Mouse (Mus musculus): ENCODE measurements at regions not wholly inside any gene's neighbourhood (a gene's known extent, or its start where the extent isn't known, plus 50 kb on each side); places are given as distances from the start of the nearest gene placed in this dataset.

DNA sequence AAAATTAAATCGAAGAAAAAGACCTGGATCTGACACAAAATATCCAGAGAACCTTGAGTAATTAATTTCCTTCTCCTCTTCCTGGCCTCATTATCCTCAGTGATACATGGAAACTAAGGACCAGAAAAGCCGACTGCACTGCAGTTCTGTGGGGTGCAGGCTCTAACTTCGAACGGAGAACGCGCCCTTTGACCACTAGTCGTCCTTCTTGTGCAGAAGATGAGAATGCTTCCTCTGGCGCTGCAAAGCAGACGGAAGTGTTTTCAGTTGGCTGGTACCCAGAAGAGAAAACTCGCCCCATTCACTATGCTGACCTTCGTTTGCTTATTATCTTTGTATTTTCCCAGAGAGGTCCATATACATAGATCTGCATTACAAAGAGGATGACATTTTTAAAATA, 117.7 kb downstream of the Csl start:
- ChIA-PET POLR2A (interaction anchor here in 1 of 4 experiments (0.7 kb wide), 1 partner anchor 224 kb away, joined by 4 read pairs; no protein-coding TSS in a partner anchor), CTCF (interaction anchor here in 1 of 4 experiments (0.6 to 1.3 kb wide), 2 partner anchors 106 to 470 kb away, joined by 3 read pairs; no protein-coding TSS in a partner anchor)

DNA sequence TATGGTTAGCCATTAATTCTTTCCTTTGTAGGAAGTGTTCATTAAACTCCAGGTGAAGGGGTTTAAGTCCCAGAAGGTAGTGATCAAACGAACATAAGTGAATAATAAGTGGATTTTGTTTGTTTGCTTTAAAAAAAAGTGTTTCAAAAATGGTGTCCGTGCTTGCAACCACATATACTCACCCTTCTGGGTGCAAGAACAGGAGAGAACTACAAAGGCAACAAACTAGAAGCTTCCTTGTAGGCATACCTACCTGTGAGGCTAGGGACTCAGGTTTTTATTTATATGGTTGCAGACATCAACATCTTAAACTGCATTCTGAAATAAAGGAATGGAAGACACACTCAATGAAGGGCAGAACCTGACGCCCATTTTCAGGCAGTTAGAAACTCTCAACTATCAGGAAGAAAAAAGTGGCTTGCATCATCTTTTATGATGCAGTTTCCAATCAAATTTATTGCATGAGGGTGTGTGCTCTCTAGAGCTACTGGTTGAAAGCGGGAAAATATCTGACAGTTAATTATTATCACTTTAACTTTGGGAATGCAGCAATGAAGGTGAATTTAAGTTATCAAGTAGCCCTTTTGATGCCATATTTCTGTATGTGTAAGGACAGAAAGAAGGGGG, 117.1 kb downstream of the Csl start:
- POLR2A ChIA-PET = no interaction called here
- CTCF ChIA-PET = interaction anchor here in 2 of 4 experiments (0.6 to 1.3 kb wide), 3 partner anchors 106 to 471 kb away, joined by 3 read pairs; no protein-coding TSS in a partner anchor

GRCm38 (mm10) chr10:99644981-99645380, 114.5 kb downstream of the Csl start:
- ChIA-PET CTCF (no interaction called here), POLR2A (no interaction called here)

- ChIA-PET CTCF (no interaction called here), POLR2A (no interaction called here)
Measured at GRCm38 (mm10) chr10:99652011-99652410, 107.4 kb downstream of the Csl start.

GRCm38 (mm10) chr10:99654284-99654683, 105.2 kb downstream of the Csl start:
- ChIA-PET CTCF (no interaction called here), POLR2A (no interaction called here)

DNA sequence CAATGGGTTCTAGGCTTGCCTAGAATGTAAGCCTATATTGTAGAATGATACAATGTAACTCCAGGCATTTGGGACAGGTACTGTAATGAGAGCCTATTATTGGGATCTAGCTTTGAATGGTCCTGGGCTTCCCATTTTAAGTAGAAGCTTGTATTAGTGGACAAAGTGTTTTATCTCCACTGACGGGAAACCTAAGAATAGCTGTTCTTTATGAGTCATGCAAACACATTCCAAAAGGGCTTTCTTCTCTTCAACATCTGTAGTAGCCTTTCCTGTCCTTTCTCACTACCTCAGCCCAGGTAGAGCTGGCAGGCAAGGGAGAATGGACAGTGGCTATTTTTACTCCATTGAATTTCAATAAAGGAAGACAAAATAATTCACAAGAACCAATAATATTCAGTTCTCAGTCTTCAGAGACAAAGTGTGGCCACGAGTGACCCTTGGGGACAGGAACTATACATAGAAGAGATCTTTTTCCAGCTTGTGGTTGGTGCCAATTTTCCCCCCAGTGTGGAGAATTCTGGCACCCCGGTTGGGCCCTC, 82.8 kb downstream of the Csl start:
- ChIA-PET POLR2A (interaction anchor here in 1 of 4 experiments (0.5 kb wide), 1 partner anchor 448 kb away, joined by 3 read pairs; no protein-coding TSS in a partner anchor), CTCF (no interaction called here)

- CTCF ChIA-PET = interaction anchor here in 1 of 4 experiments (0.6 kb wide), 1 partner anchor 516 kb away, joined by 5 read pairs; no protein-coding TSS in a partner anchor
- POLR2A ChIA-PET = interaction anchor here in 1 of 4 experiments (0.7 kb wide), 1 partner anchor 110 kb away, joined by 3 read pairs; no protein-coding TSS in a partner anchor
Measured at GRCm38 (mm10) chr10:99678096-99678495, 81.4 kb downstream of the Csl start.

DNA sequence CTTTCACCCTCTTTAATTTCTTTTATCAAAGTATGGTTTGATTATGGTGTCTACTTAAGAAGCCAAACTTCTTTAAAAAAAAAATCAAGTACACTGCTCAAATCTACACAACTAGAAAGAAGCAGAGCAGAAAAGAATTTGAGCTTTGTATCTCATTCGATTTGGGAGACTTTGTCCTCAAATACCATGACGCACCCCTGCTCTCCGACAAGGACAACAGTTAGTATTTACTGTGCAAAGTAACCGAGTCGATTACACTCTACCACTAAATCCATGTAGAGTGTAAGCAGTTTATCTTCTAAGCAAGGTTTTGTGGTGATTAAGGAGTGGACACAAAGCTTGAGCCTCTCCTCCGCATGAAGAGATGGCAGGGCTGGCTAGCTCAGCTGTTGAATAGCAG, 79.6 kb downstream of the Csl start:
- POLR2A ChIA-PET = no interaction called here
- CTCF ChIA-PET = no interaction called here

- POLR2A ChIA-PET = no interaction called here
Measured at GRCm38 (mm10) chr10:99681932-99682331, 77.5 kb downstream of the Csl start.

DNA sequence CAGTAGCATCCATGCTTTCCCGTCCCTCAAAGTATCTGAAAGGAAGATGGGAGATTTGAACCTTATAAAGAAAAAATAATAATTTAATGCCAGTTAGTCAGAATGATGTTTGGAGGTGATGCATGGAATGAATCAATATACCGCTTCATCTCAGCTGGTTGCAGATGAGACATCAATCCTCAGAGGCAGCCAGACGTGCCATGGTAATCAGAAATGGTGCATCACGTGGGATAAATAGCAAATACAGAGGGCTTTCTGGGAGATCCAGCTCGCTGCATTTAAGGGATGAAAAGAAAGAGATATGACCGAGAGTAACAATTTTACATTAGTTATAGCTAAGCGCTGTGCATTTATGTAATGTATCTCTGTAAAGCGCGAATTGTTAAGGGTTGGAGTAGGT, 77.1 kb downstream of the Csl start:
- POLR2A ChIA-PET = no interaction called here
- CTCF ChIA-PET = no interaction called here

More at GRCm38 (mm10) chr10:99681932-99682331, 77.5 kb downstream of the Csl start:
- CTCF ChIA-PET = no interaction called here

- CTCF ChIA-PET = no interaction called here
Measured at GRCm38 (mm10) chr10:99683310-99683709, 76.1 kb downstream of the Csl start.

DNA sequence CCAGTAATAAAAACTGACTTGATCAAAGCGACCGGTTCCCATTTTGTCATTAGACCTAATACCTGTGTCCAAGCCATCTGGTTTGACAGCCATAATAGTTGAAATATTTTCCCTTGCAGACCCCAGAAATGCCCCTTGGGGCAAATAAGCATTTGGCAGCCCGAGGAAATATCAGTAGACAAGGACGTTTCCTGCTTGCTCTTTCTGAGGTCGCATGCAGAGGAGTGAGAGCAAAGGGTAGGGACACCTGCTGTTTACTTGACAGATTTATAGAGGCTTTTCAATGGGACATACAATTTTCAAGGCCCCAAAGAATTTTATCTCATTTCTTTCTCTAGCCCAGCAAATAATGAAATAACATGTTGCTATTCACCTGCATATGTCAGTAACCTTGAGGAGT, 73.5 kb downstream of the Csl start:
- POLR2A ChIA-PET = no interaction called here
- CTCF ChIA-PET = no interaction called here

More at GRCm38 (mm10) chr10:99683310-99683709, 76.1 kb downstream of the Csl start:
- POLR2A ChIA-PET = no interaction called here

GRCm38 (mm10) chr10:99687011-99687410, 72.4 kb downstream of the Csl start:
- CTCF ChIA-PET = no interaction called here
- POLR2A ChIA-PET = no interaction called here

DNA sequence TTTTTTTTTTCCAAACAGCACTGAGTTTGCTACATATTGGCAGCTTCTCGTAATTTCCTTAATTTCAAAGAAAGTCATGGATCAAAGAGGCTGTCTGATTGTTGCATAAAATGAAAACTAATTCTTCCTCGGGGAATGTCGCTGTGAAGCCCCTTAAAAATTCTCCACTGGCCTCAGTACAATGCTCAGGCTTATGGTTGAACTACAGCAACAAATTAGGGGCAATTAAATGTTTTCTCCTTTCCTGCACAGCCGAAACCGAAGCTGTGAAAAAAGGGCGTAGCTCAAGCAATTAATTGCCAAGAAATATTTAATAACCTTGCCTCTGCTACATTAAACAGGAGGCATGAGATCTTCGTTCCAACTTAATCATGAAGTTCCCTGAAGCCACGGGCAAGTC, 61.8 kb downstream of the Csl start:
- POLR2A ChIA-PET = no interaction called here
- CTCF ChIA-PET = no interaction called here

- ChIA-PET POLR2A (no interaction called here), CTCF (no interaction called here)
Measured at GRCm38 (mm10) chr10:99699498-99699897, 60.0 kb downstream of the Csl start.

DNA sequence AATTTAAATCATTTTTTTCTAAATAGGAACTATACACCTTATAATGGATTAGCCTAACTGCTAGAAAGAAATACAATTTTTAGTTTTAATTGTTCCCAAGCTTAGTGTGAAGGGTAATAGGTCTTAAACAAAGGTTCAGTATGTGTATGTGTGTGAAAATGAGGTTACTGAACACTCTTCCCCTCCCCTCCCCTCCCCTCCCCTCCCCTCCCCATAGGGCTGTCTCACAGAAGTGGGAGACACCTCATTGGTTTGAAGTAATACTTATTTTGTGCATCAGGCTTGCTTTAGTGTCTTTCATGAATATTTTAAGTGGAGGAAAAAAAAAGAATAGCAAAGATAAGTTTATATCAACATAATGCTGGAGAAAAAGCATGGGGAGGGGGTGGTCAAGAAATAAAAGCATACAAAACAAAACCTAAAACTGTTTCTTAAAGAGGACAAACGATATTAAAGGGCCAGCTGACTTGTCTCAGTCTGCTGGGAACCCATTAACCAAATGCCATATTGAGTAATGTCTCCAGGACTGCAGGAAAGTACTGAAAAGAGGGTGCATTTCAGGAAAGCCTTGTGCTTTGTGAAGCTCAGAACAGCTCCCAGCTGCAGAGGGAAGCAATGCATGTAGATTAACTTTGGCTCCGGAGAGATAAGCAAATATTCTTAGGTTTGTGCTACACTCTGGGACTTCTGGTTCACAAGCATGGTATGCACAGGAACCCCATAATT, 59.2 kb downstream of the Csl start:
- ChIA-PET POLR2A (no interaction called here), CTCF (no interaction called here)
